Mouse (Mus musculus): Measurements from ENCODE around the gene Gm3250. TPM values are rescaled to one million over a fixed set of nuclear protein-coding genes. Genes with fewer than 3 reads are reported as not detected.
"Not testable (repeated sequence)": the region's sequence is repeated elsewhere in the genome, so short reads cannot be mapped to it uniquely, and the experiment has no call there.

The Gm3250 gene
- polyA plus RNA-seq, 1 experiment: not detected

DNA sequence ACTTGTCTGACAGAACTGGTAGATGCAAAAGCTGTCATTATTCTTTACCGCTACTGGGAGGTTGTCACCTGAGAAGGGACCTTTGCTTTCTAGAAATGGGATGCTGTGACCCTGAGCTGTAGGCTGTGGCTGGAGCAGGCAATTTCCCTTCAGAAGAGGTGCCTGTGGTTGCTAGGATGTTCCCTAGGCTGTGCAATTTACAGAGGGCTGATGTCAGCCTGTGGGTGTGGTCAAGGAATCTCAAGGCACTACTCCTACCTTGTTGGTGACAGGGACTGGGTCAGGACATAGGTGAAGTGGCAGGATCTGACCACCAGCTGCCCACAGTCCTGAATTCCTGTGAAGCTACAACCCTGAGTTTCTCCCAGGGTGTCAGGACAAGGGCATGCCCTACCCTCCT, 12.6 kb downstream of the Gm3250 start:
- WGBS: 53% methylated on average over 1 of the region's 1 CpGs
- TF ChIP-seq CTCF (conservative IDR thresholded peaks at IDR 0.05; ENCODE audit: insufficient read depth, insufficient read length, low read depth, low read length) (no peak), POLR2A (IDR thresholded peaks at IDR 0.05; ENCODE audit: low read depth, low read length) (no peak)
- Histone ChIP-seq H3K4me1 (ENCODE audit: control insufficient read depth, insufficient read depth, low read length) (no peaks in the 10 kb centered on the region), H3K36me3 (ENCODE audit: control insufficient read depth, insufficient read depth, low read length) (no peaks in the 10 kb centered on the region), H3K27me3 (replicated peaks; ENCODE audit: control insufficient read depth, insufficient read depth, low read length) (no peaks in the 10 kb centered on the region; the same call in 1 of the 2 replicates), H3K27ac (ENCODE audit: insufficient read depth, low read depth, low read length) (no peak overlapping the region), H3K4me3 (ENCODE audit: insufficient read depth, low read depth, low read length) (no peak overlapping the region)
- no peak for DNase-seq

- not testable (repeated sequence) for H3K4me3 ChIP-seq (ENCODE audit: insufficient read depth, low read depth, low read length); H3K27me3 ChIP-seq (replicated peaks; ENCODE audit: control insufficient read depth, insufficient read depth, low read length); H3K27ac ChIP-seq (ENCODE audit: insufficient read depth, low read depth, low read length); H3K36me3 ChIP-seq (ENCODE audit: control insufficient read depth, insufficient read depth, low read length); H3K4me1 ChIP-seq (ENCODE audit: control insufficient read depth, insufficient read depth, low read length); DNase-seq
- WGBS: no CpG with 5 or more reads among the region's 1 CpGs
Measured at GRCm38 (mm10) chr10:77759582-77759981, 22.8 kb downstream of the Gm3250 start, which contains the start of gene Gm3233. Gm3233 (minus strand) TSS chr10:77759682.

- no peak for DNase-seq
- H3K4me3 ChIP-seq (ENCODE audit: insufficient read depth, low read depth, low read length): no peak overlapping the region
- H3K36me3 ChIP-seq (ENCODE audit: control insufficient read depth, insufficient read depth, low read length): no peaks in the 10 kb centered on the region
- TF ChIP-seq POLR2A (IDR thresholded peaks at IDR 0.05; ENCODE audit: low read depth, low read length): no peak
- TF ChIP-seq CTCF (conservative IDR thresholded peaks at IDR 0.05; ENCODE audit: insufficient read depth, insufficient read length, low read depth, low read length): no peak
- no peak overlapping the region for H3K27ac ChIP-seq (ENCODE audit: insufficient read depth, low read depth, low read length)
- H3K27me3 ChIP-seq (replicated peaks; ENCODE audit: control insufficient read depth, insufficient read depth, low read length): no peaks in the 10 kb centered on the region
- H3K4me1 ChIP-seq (ENCODE audit: control insufficient read depth, insufficient read depth, low read length): no peaks in the 10 kb centered on the region
Measured at GRCm38 (mm10) chr10:77753448-77753847, 28.9 kb downstream of the Gm3250 start.

DNA sequence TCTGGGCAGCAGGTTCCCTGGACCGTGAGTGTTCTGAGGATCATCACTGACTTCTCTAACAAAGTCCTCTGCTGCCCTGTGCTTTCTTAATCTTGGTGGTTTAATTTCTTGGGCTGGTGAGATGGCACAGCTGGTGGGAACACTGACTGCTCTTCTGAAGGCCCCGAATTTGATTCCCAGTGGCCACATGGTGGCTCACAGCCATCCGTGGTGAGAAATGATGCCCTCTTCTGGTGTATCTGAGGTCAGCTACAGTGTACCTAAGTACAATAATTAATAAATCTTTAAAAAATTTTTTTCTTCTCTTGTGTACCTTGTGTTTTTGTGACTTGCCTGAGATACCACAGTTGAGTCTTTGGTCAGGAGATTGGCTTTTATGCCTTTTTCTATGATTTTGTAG, 30.0 kb downstream of the Gm3250 start:
- H3K27ac ChIP-seq (ENCODE audit: insufficient read depth, low read depth, low read length); DNase-seq; H3K36me3 ChIP-seq (ENCODE audit: control insufficient read depth, insufficient read depth, low read length); H3K4me3 ChIP-seq (ENCODE audit: insufficient read depth, low read depth, low read length); H3K27me3 ChIP-seq (replicated peaks; ENCODE audit: control insufficient read depth, insufficient read depth, low read length); H3K4me1 ChIP-seq (ENCODE audit: control insufficient read depth, insufficient read depth, low read length): not testable (repeated sequence)
- 62% methylated on average over 3 of the region's 3 CpGs for WGBS

DNA sequence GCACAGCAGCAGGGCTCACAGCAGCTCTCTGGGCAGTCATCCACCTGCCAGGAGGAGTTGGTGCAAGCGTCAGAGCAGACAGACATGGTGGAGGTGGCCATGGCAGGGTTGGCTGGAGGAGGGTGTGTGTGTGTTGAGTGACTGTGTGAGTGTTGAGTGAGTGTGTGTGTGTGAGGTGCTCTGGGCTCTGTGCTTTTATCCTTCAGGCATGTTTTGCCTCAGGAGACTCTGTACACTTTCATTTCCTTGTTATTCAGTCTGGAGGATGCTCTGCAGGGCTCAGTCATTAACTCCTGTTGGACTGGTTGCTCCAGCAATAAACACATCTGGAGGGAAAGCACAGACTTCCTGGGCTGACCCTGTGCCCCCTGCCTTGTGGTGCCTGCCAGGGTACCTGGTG, 31.1 kb downstream of the Gm3250 start, which contains the start of gene Gm9736:
Gene Gm9736 (minus strand): TSS at position 101 of the 400 bp plus-strand sequence.
- not testable (repeated sequence) for H3K4me1 ChIP-seq (ENCODE audit: control insufficient read depth, insufficient read depth, low read length); H3K36me3 ChIP-seq (ENCODE audit: control insufficient read depth, insufficient read depth, low read length); H3K27ac ChIP-seq (ENCODE audit: insufficient read depth, low read depth, low read length); H3K4me3 ChIP-seq (ENCODE audit: insufficient read depth, low read depth, low read length); DNase-seq; H3K27me3 ChIP-seq (replicated peaks; ENCODE audit: control insufficient read depth, insufficient read depth, low read length)
- 67% methylated on average over 1 of the region's 1 CpGs for WGBS

DNA sequence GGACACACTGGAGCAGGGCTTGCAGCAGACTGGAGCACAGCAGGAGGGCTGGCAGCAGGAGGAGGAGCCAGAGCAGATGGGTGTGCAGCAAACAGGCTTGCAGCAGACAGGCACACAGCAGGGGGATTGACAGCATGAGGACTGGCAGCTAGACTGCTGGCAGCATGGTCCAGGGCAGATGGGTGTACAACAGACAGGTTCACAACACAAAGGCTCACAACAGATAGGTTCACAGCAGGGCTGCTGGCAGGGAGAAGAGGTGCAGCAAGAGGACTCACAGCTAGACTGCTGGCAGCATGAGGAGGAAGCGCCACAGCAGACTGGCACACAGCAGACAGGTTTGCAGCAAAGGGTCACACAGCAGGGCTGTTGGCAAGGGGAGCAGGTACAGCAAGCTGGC, 31.7 kb downstream of the Gm3250 start:
- H3K4me3 ChIP-seq (ENCODE audit: insufficient read depth, low read depth, low read length); H3K4me1 ChIP-seq (ENCODE audit: control insufficient read depth, insufficient read depth, low read length); H3K27me3 ChIP-seq (replicated peaks; ENCODE audit: control insufficient read depth, insufficient read depth, low read length); DNase-seq; H3K36me3 ChIP-seq (ENCODE audit: control insufficient read depth, insufficient read depth, low read length); H3K27ac ChIP-seq (ENCODE audit: insufficient read depth, low read depth, low read length): not testable (repeated sequence)
- 84% methylated on average over 1 of the region's 1 CpGs for WGBS

DNA sequence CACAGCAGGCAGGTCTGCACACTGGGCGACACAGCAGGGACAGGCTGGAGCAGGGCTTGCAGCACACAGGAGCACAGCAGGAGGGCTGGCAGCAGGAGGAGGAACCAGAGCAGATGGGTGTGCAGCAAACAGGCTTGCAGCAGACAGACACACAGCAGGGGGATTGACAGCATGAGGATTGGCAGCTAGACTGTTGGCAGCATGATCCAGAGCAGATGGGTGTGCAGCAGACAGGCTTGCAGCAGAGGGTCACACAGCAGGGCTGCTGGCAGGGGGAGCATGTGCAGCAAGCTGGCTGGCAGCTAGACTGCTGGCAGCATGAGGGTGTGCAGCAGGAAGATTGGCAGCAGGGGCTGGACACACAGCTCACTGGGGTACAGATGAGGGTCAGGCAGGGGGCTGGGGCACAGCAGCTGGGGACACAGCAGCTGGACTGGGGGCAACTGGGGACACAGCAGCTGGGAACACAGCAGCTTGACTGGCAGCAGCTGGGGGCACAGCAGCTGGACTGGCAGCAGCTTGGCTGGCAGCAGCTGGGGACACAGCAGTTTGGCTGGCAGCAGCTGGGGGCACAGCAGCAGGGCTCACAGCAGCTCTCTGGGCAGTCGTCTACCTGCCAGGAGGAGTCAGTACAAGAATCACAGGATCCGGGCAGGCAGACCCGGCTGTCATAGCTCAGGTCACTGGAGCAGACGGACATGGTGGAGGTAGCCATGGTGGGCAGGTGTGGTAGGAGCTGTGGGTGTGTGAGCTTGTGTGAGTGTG, 40.2 kb downstream of the Gm3250 start, which contains the start of gene Gm18596:
Gene Gm18596 (minus strand): TSS at position 715 of the 765 bp plus-strand sequence.
- H3K4me1 ChIP-seq (ENCODE audit: control insufficient read depth, insufficient read depth, low read length); DNase-seq; H3K27me3 ChIP-seq (replicated peaks; ENCODE audit: control insufficient read depth, insufficient read depth, low read length); H3K4me3 ChIP-seq (ENCODE audit: insufficient read depth, low read depth, low read length); H3K27ac ChIP-seq (ENCODE audit: insufficient read depth, low read depth, low read length); H3K36me3 ChIP-seq (ENCODE audit: control insufficient read depth, insufficient read depth, low read length): not testable (repeated sequence)
- 57% methylated on average over 5 of the region's 5 CpGs for WGBS

DNA sequence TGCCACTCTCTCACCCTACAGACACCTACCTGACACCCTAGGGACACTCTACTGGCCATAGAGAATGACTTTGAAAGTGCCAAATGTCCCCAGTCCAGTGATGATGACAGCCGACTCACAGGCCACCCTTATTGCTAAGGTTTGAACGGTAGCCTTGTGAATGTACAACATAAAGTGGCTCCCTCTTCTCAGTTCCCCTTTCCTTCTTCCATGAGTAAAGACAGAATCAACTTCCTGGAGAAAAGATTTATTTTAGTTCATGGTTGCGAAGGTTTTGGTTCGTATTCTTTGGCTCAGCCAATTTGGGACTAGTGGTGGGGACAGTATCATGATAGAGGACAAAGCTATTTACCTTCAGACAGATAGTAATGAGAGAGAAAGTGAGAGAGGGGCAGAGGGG, 43.4 kb downstream of the Gm3250 start:
- Histone ChIP-seq H3K27ac (ENCODE audit: insufficient read depth, low read depth, low read length) (no peak overlapping the region), H3K4me3 (ENCODE audit: insufficient read depth, low read depth, low read length) (no peak overlapping the region), H3K27me3 (replicated peaks; ENCODE audit: control insufficient read depth, insufficient read depth, low read length) (no peaks in the 10 kb centered on the region), H3K36me3 (ENCODE audit: control insufficient read depth, insufficient read depth, low read length) (no peaks in the 10 kb centered on the region), H3K4me1 (ENCODE audit: control insufficient read depth, insufficient read depth, low read length) (no peaks in the 10 kb centered on the region)
- no peak for DNase-seq
- no peak for TF ChIP-seq POLR2A (IDR thresholded peaks at IDR 0.05; ENCODE audit: low read depth, low read length)
- TF ChIP-seq CTCF (conservative IDR thresholded peaks at IDR 0.05; ENCODE audit: insufficient read depth, insufficient read length, low read depth, low read length): no peak
- WGBS: 73% methylated on average over 4 of the region's 4 CpGs
